Mouse (Mus musculus): Measurements from ENCODE around the gene Cpne5. TPM values are rescaled to one million over a fixed set of nuclear protein-coding genes. Genes with fewer than 3 reads are reported as not detected.
A peak's percentile ranks its signal among the peaks of the same experiment; 100 is the strongest.

Gene Cpne5
- polyA plus RNA-seq, 1 experiment from 2014 or later = 0.27 TPM

DNA sequence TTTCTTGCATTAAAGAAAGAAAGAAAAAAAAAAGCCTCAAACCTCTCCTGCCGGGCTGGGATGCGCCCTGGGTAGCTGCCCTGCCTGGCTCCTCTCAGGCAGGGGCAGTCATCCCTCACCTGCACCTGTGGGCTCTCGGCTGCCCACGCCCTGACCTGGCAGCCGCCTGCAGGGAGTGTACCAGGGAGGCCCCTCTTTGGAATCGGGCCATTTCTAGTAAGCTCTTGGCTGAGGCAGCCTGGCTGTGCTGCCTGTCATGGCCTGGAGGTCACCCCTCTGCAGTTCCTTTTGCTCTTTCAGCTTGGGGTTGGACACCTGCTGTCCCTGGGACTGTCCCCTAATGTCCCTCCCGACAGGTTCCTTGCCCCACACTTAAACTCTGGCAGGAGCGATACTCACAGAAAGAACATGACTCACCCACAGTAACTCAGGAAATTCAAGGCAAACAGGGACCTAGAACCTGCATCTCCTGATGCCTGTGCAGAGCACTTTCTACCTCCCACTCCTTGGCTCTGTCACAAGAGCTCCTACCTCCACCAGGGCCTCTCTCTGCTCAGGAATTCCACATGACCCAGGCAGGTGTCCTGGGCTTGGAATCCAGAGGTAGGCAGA is 71.9 kb downstream of the Cpne5 start:
- ATAC-seq (ENCODE audit: low read depth) (no peak), DNase-seq (no peak)
- H3K9me3 ChIP-seq (replicated peaks) = no peaks in the 10 kb centered on the region
- H3K4me2 ChIP-seq = no peak overlapping the region
- no peak overlapping the region for H3K4me3 ChIP-seq (replicated peaks)
- 0 out of 2 replicates have a peak, but pooled peaks cover 4% of the 10 kb centered on the region for H3K27me3 ChIP-seq
- H3K9ac ChIP-seq = no peak overlapping the region
- H3K36me3 ChIP-seq = no peaks in the 10 kb centered on the region
- H3K4me1 ChIP-seq (replicated peaks) = peaks cover 25% of the 10 kb centered on the region
- H3K27ac ChIP-seq = no peak overlapping the region
- 58% methylated on average over 8 of the region's 8 CpGs for WGBS (ENCODE audit: insufficient replicate concordance)

DNA sequence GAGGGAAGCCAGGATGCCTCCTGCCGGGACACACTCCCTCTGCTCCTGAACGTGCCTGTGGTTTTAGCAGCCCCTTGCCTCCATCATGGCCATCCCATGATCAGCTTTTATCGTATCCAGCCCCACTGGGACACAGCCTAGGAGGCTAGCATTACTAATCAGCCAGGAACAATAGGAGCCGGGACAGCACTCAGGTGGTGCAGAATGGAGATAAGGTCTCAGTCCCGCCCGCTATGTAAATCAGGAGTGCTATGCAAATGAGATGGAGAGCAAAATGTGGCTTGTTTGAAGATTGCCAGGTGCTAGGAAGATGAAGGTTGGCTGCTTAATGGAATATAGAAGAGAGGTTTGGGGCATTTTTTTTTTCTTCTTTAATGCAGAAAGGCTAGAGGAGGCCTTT is 72.5 kb downstream of the Cpne5 start:
- ATAC-seq (ENCODE audit: low read depth) (peak; percentile 65), DNase-seq (peak; percentile 33)
- no peak overlapping the region for H3K4me2 ChIP-seq
- H3K9me3 ChIP-seq (replicated peaks) = no peaks in the 10 kb centered on the region
- H3K4me3 ChIP-seq (replicated peaks) = no peak overlapping the region
- WGBS (ENCODE audit: insufficient replicate concordance) = 11% methylated on average over 6 of the region's 6 CpGs
- H3K9ac ChIP-seq = no peak overlapping the region
- H3K27ac ChIP-seq = no peak overlapping the region
- peaks cover 25% of the 10 kb centered on the region for H3K4me1 ChIP-seq (replicated peaks)
- H3K27me3 ChIP-seq = 0 out of 2 replicates have a peak, but pooled peaks cover 4% of the 10 kb centered on the region
- H3K36me3 ChIP-seq = no peaks in the 10 kb centered on the region

DNA sequence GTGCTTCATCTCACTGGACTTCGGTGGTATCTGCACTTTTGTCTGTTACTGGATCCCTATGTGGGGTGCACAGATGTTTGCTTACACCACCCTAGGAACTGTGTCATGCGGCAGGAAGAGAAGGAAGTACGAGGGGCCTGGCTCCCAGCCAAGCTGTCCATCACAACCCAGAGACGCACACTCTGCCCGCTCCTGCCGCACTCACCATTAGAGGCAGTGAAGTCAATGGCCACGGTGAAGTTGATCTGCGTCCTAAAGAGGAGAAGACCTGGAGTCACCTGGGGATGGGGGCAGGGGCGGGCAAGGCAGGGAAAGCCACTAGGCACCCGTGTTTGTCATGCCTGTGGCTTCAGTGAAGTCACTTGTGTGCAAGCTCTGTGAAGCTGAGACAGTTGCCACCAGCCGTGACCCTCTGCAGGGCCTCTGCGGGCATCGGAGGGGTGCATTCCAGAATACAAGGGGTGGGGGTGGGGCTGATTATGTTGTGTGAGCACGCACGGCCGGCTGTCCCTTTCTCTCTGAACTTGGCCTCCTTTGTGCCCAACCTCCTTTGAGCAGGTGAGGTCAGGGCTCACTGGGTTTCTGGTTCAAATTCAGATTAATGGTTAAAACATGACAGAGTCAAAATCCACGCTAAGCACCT is 73.4 kb downstream of the Cpne5 start:
- no peaks in the 10 kb centered on the region for H3K36me3 ChIP-seq
- no peak overlapping the region for H3K27ac ChIP-seq
- peak overlapping the region; percentile 26 for H3K4me2 ChIP-seq
- no peak overlapping the region; the same call in 1 of the 2 replicates for H3K9ac ChIP-seq
- no peak for DNase-seq
- H3K4me1 ChIP-seq (replicated peaks) = peaks cover 25% of the 10 kb centered on the region
- no peaks in the 10 kb centered on the region for H3K9me3 ChIP-seq (replicated peaks)
- H3K4me3 ChIP-seq (replicated peaks) = no peak overlapping the region
- ATAC-seq (ENCODE audit: low read depth) = no peak
- WGBS (ENCODE audit: insufficient replicate concordance) = 9% methylated on average over 17 of the region's 17 CpGs
- 0 out of 2 replicates have a peak, but pooled peaks cover 4% of the 10 kb centered on the region for H3K27me3 ChIP-seq

DNA sequence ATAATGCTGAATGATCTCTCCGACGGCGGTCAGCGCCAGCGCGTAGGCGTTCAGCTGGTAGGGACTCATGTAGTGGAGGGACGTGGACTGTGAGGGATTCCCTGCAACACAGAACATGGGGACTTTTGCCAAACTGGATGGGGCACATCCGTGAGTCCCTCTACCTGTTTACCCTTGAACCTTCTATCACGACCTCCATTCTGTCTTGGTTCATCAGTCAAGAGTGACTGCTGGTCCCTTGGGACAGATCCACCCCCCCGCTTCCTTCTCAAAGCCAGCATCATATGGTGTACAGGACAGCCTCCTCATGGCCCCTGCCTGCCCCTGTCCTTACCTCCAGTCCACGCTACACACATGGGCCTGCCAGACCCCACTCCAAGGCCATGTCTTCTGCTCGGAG is 75.6 kb downstream of the Cpne5 start:
- no peak for ATAC-seq (ENCODE audit: low read depth)
- no peak overlapping the region for H3K9ac ChIP-seq
- no peak overlapping the region for H3K27ac ChIP-seq
- peaks cover 25% of the 10 kb centered on the region for H3K4me1 ChIP-seq (replicated peaks)
- no peak overlapping the region for H3K4me3 ChIP-seq (replicated peaks)
- H3K36me3 ChIP-seq = no peaks in the 10 kb centered on the region
- WGBS (ENCODE audit: insufficient replicate concordance) = 85% methylated on average over 13 of the region's 13 CpGs
- H3K9me3 ChIP-seq (replicated peaks) = no peaks in the 10 kb centered on the region
- H3K4me2 ChIP-seq = no peak overlapping the region
- DNase-seq = no peak
- 0 out of 2 replicates have a peak, but pooled peaks cover 4% of the 10 kb centered on the region for H3K27me3 ChIP-seq

DNA sequence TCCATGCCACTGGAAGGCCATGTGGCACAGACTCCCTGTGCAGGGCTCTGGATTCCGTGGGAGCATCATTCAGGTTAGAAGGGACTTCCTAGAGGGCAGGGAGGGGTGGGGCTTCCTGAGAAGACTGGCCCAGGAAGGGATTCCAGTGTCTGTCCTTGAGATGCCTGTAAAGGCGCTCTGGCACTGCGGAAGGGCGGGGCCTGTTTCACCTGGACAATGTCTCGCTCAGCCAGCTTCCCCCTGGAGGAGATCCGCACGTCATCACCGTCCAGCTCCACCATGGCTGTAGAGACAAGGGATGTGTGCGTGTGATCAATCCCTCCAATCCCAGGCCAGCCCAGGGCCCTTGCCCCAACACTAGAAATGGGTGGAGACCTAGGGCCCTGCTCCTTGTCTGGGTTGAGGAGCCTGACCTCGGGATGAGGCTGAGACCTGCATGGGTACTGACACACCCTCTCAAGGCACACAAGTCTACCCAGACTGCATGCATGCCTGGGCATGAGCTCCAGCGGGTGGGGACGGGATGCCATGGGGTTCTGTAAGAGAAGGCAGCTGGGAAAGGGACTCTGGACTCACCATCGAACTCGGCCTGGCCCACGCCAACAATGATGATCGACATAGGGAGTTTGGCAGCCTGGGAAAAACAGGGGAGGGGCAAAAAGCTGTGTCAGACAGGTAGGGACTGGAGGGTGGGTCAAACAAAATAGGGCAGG is 78.1 kb downstream of the Cpne5 start:
- Histone ChIP-seq H3K9me3 (replicated peaks) (no peaks in the 10 kb centered on the region), H3K9ac (no peak overlapping the region), H3K36me3 (no peaks in the 10 kb centered on the region), H3K27me3 (0 out of 2 replicates have a peak, but pooled peaks cover 4% of the 10 kb centered on the region), H3K4me2 (no peak overlapping the region), H3K4me3 (replicated peaks) (no peak overlapping the region), H3K4me1 (replicated peaks) (peaks cover 10% of the 10 kb centered on the region), H3K27ac (no peak overlapping the region)
- ATAC-seq (ENCODE audit: low read depth) = no peak
- no peak for DNase-seq
- 73% methylated on average over 16 of the region's 16 CpGs for WGBS (ENCODE audit: insufficient replicate concordance)

DNA sequence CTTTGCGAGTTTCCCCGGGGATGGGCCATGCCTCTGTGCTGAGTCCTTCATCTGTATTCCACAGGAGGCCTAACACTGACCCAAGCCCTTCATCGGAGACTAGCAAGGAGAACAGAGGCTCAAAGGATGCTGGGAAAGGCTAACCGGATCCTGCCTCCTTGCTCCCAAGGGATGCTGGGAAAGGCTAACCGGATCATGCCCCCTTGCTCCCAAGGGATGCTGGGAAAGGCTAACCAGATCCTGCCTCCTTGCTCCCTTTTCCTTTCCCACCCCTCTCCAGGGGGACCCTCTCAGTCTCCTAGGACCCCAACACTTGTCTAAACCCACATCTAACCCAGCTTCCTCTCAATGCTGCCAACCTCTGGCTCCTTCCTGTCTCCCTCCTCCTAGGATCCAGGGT is 78.6 kb downstream of the Cpne5 start:
- Histone ChIP-seq H3K4me1 (replicated peaks) (peaks cover 4% of the 10 kb centered on the region), H3K4me2 (no peak overlapping the region), H3K4me3 (replicated peaks) (no peak overlapping the region), H3K9ac (no peak overlapping the region), H3K36me3 (no peaks in the 10 kb centered on the region), H3K9me3 (replicated peaks) (no peaks in the 10 kb centered on the region), H3K27ac (no peak overlapping the region), H3K27me3 (0 out of 2 replicates have a peak, but pooled peaks cover under 1% of the 10 kb centered on the region)
- 79% methylated on average over 5 of the region's 5 CpGs for WGBS (ENCODE audit: insufficient replicate concordance)
- no peak for ATAC-seq (ENCODE audit: low read depth)
- DNase-seq = no peak

DNA sequence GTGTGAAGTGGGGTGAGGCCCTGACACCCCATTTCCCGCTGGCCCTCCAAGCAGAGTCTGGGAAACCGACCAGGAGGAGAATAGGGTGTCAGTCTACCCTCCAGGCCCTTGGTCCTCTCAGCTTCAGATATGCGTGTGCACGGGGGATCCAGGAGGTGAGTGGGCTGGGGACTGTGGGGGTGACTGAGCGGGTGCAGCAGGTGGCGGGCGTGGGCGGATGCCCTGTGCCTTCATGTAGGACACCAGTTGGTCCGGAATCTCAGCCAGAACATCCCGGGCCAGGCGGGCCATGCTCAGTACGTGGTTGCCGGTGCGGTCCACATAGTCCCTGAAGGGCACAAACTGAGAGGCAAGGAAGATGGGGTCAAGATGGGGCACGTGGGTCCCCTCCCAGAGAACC is 79.1 kb downstream of the Cpne5 start:
- no peaks in the 10 kb centered on the region for H3K9me3 ChIP-seq (replicated peaks)
- WGBS (ENCODE audit: insufficient replicate concordance) = 82% methylated on average over 15 of the region's 15 CpGs
- H3K4me1 ChIP-seq (replicated peaks) = 0 out of 2 replicates have a peak, but pooled peaks cover under 1% of the 10 kb centered on the region

DNA sequence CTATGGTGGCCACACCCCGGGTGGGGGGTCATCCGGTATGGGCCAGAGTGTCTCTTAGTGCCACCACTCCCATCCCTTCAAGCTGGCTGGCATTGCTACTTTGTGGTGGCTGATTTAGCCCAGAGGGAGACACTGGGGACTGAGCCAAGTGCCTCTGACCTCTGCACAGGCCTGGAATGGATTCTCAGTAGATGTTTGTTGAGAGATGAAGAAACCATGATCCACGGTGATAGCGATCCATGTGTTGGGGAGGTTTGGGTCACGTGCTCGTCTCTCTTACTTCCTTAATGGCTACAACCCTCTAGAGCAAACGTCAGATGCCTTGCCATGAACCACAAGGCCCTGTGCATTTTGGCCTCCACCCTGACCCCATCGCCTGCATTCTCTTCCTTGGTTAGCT is 81.1 kb downstream of the Cpne5 start:
- Histone ChIP-seq H3K4me2 (no peak overlapping the region), H3K4me3 (replicated peaks) (no peak overlapping the region), H3K9ac (no peak overlapping the region), H3K9me3 (replicated peaks) (no peaks in the 10 kb centered on the region), H3K36me3 (no peaks in the 10 kb centered on the region), H3K27ac (no peak overlapping the region), H3K4me1 (replicated peaks) (no peaks in the 10 kb centered on the region), H3K27me3 (no peaks in the 10 kb centered on the region)
- ATAC-seq (ENCODE audit: low read depth) (no peak), DNase-seq (no peak)
- 59% methylated on average over 8 of the region's 8 CpGs for WGBS (ENCODE audit: insufficient replicate concordance)

More for the DNA sequence above, 79.1 kb downstream of the Cpne5 start:
- no peak for DNase-seq
- H3K36me3 ChIP-seq = no peaks in the 10 kb centered on the region
- no peak overlapping the region for H3K4me3 ChIP-seq (replicated peaks)
- no peaks in the 10 kb centered on the region for H3K27me3 ChIP-seq
- no peak for ATAC-seq (ENCODE audit: low read depth)
- H3K9ac ChIP-seq = no peak overlapping the region
- H3K4me2 ChIP-seq = no peak overlapping the region
- H3K27ac ChIP-seq = no peak overlapping the region

DNA sequence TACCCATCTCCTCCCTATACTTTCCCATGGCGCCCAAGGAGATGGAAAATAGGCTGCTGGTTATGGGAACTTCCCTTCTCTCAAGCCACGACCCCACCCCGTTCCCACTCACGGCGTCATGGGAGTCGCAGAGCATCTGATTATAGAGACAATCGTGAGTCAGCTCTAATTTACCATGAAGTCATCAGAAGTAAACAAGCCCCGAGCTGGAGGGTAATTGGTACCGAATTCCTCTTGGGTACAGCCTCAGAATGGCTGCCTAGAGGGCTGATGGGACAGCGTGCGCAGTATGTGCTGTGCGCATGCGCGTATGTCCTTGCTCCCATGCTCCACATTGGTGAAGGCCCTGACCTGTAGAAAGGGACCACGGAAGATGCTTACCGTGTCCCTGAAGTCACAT is 81.6 kb downstream of the Cpne5 start:
- no peak for ATAC-seq (ENCODE audit: low read depth)
- DNase-seq = no peak
- Histone ChIP-seq H3K27ac (no peak overlapping the region), H3K4me2 (no peak overlapping the region), H3K4me1 (replicated peaks) (no peaks in the 10 kb centered on the region), H3K9ac (no peak overlapping the region), H3K27me3 (no peaks in the 10 kb centered on the region), H3K36me3 (no peaks in the 10 kb centered on the region), H3K4me3 (replicated peaks) (no peak overlapping the region), H3K9me3 (replicated peaks) (no peaks in the 10 kb centered on the region)
- WGBS (ENCODE audit: insufficient replicate concordance) = 61% methylated on average over 16 of the region's 16 CpGs

DNA sequence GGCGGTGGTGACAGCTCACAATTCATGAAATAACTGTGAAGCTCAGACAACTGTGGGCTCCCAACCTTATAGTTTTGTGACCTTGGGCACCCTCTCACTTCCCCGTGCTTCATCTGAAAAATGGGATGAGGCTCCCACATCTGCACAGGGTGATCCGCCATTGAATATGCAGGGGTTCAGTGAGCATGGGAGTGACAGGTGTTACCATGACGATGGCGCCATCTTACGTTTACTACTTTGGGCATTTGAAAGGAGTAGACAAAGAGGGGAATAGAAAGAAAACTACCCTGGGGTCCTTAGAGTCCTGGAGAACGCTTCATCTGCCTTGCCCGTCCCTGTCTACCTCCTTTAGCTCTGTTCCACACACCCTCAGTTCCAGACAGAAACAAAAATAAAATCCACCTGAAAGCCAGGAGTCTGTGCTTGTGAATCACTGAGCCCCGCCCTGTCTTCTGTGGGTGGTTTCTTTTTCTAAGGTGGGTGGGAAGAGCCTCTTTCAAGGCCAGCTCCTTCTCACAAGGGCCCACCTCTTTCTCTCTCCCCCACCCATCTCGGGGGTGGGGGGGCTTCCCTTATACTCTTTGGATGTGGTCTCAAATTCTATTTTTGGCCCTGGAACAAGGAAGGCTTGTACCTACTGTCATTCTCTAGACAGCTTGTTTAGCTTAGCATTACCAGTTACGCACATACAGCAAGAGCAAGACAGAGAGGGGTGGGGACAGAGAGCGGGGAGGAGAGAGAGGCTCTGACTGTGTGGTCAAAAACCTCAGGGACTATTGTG is 82.4 kb downstream of the Cpne5 start:
- WGBS (ENCODE audit: insufficient replicate concordance) = 71% methylated on average over 12 of the region's 12 CpGs
- Histone ChIP-seq H3K27me3 (no peaks in the 10 kb centered on the region), H3K4me2 (no peak overlapping the region)

DNA sequence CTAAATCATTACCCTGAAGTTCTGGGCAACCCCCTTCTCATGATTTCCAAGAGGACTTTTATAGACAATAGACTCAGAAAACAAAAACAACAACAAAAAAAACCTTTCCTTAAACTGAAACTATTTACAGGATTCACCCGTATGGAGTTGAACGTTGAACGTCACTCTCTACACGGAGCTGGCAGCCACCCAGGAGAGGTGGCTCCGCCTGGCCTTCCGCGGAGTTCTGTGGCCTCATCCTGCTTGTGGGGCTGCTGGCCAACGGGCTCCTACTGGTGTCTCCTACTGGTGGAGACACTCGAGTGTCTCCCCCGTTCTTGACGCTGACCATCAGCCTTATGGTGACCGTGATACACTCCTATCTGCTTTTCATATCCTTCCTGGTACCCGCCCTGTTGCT is 83.7 kb downstream of the Cpne5 start:
- Histone ChIP-seq H3K27ac (no peak overlapping the region), H3K36me3 (no peaks in the 10 kb centered on the region), H3K9me3 (replicated peaks) (no peaks in the 10 kb centered on the region), H3K4me2 (no peak overlapping the region), H3K4me1 (replicated peaks) (no peaks in the 10 kb centered on the region), H3K27me3 (no peaks in the 10 kb centered on the region), H3K9ac (no peak overlapping the region), H3K4me3 (replicated peaks) (no peak overlapping the region)
- no peak for DNase-seq
- ATAC-seq (ENCODE audit: low read depth) = no peak
- 44% methylated on average over 13 of the region's 13 CpGs for WGBS (ENCODE audit: insufficient replicate concordance)

More for the DNA sequence above, 82.4 kb downstream of the Cpne5 start:
- no peaks in the 10 kb centered on the region for H3K4me1 ChIP-seq (replicated peaks)
- no peak overlapping the region for H3K4me3 ChIP-seq (replicated peaks)
- H3K27ac ChIP-seq = no peak overlapping the region
- H3K9ac ChIP-seq = no peak overlapping the region
- H3K36me3 ChIP-seq = no peaks in the 10 kb centered on the region
- H3K9me3 ChIP-seq (replicated peaks) = no peaks in the 10 kb centered on the region
- ATAC-seq (ENCODE audit: low read depth) (no peak), DNase-seq (no peak)
